Mouse (Mus musculus): ENCODE measurements around the gene Ankrd1. TPM values are rescaled to one million over a fixed set of nuclear protein-coding genes. Genes with fewer than 3 reads are reported as not detected.
A peak's percentile ranks its signal among the peaks of the same experiment; 100 is the strongest.

Gene Ankrd1
- polyA plus RNA-seq, 1 experiment, result 256 TPM

DNA sequence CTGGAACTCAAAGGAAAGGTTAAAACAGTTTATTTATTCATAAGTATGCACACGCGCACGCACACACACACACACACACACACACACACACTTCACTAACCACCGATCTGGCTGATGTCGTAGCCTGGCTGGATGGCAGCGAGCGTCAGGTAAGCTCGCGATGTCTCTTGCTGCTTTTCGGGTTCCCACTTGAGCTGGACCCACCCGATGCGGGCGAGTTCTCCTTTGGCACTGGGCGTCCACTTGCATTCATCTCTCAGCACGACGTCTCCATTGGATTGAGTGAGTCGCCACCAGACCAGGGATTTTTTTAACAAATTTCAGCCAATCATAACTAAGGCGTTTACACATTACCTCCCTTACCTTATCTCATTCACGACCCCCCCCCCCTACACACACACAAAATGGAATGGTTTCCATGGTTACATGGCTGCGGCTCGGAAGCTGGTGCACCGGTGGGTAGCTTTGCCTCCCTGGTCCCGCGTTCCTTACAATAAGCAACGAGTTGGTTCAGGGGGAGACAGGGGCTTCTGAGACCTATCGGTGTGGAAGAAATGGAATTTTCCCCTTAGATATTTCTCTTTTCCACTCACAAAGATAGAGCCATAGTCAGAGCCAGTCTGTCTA lies 10.5 kb downstream of the Ankrd1 start:
- Histone ChIP-seq H3K27me3 (ENCODE audit: control insufficient read depth, insufficient read depth, insufficient read length) (no peaks in the 10 kb centered on the region), H3ac (ENCODE audit: control insufficient read depth, insufficient read length, low read depth) (no peak overlapping the region), H3K4me3 (ENCODE audit: insufficient read depth, poor library complexity, severe bottlenecking) (no peak overlapping the region), H3K79me3 (ENCODE audit: low read depth) (peaks cover 1% of the 10 kb centered on the region), H3K36me3 (ENCODE audit: control insufficient read depth, insufficient read depth) (peaks cover 48% of the 10 kb centered on the region), H3K79me2 (ENCODE audit: control insufficient read depth, insufficient read depth) (peaks cover 6% of the 10 kb centered on the region)
- no peak for TF ChIP-seq FOSL1 (IDR thresholded peaks at IDR 0.05; ENCODE audit: insufficient read depth, low read length, poor library complexity, severe bottlenecking)
- no peak for TF ChIP-seq MYOG (IDR thresholded peaks at IDR 0.05; ENCODE audit: control insufficient read depth, extremely low read depth, insufficient read length)
- TF ChIP-seq MAX (IDR thresholded peaks at IDR 0.05), result no peak
- TF ChIP-seq USF1 (IDR thresholded peaks at IDR 0.05; ENCODE audit: low read depth), result no peak
- no peak for TF ChIP-seq CEBPB (IDR thresholded peaks at IDR 0.05; ENCODE audit: low read depth)
- TF ChIP-seq CTCF (IDR thresholded peaks at IDR 0.05; ENCODE audit: control insufficient read depth, insufficient read depth, insufficient read length), result no peak
- no peak for TF ChIP-seq MYOD1 (IDR thresholded peaks at IDR 0.05; ENCODE audit: control insufficient read depth, insufficient read length, low read depth)

DNA sequence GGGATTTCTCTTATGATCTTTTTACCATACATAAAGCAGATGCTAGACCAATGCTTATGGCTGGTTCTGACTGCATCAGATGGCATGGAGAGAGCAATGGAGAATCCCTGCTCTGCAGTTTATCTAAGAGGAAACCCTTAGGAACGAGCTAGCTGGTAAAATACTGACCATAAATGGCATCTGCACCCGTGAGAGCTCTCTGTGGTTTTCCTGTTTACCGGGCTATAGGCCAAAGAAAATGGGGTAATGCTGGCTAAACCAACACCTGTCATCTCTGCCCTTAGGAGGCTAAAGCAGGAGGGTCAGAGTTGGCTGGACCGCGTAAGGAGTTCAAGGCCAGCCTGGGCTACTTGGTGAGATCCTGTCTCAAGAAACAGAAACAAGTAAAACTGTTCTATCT lies 16.0 kb downstream of the Ankrd1 start:
- H3ac ChIP-seq (ENCODE audit: control insufficient read depth, insufficient read length, low read depth), result no peak overlapping the region
- no peaks in the 10 kb centered on the region for H3K27me3 ChIP-seq (ENCODE audit: control insufficient read depth, insufficient read depth, insufficient read length)
- peaks cover 59% of the 10 kb centered on the region for H3K36me3 ChIP-seq (ENCODE audit: control insufficient read depth, insufficient read depth)
- no peak for TF ChIP-seq CEBPB (IDR thresholded peaks at IDR 0.05; ENCODE audit: low read depth)
- TF ChIP-seq MYOG (IDR thresholded peaks at IDR 0.05; ENCODE audit: control insufficient read depth, extremely low read depth, insufficient read length), result no peak
- peak; percentile 76 for TF ChIP-seq MYOD1 (IDR thresholded peaks at IDR 0.05; ENCODE audit: control insufficient read depth, insufficient read length, low read depth)
- H3K79me3 ChIP-seq (ENCODE audit: low read depth), result no peaks in the 10 kb centered on the region
- no peaks in the 10 kb centered on the region for H3K79me2 ChIP-seq (ENCODE audit: control insufficient read depth, insufficient read depth)
- no peak overlapping the region for H3K4me3 ChIP-seq (ENCODE audit: insufficient read depth, poor library complexity, severe bottlenecking)

DNA sequence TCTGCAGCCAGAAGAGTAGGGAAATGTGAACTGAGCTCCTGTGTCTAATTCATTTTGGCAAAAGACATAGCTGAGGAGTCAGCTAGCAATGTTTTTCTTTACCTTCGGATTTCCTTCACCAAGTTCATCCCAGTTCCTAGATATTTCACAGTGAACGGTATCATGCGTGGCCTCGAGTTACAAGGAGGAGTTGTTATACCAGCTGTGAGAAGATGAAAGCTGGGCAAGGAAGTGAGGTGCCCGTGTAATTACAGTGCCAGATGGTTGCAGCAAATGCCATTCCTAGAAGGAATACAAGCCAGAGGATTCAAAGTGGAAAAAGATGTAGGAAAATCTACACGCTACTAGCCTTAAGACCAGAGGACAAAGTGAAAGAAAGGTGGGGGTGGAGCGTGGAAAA lies 21.0 kb downstream of the Ankrd1 start:
- no peaks in the 10 kb centered on the region for H3K79me3 ChIP-seq (ENCODE audit: low read depth)
- no peaks in the 10 kb centered on the region for H3K27me3 ChIP-seq (ENCODE audit: control insufficient read depth, insufficient read depth, insufficient read length)
- no peak for TF ChIP-seq CEBPB (IDR thresholded peaks at IDR 0.05; ENCODE audit: low read depth)
- TF ChIP-seq USF1 (IDR thresholded peaks at IDR 0.05; ENCODE audit: low read depth), result no peak
- TF ChIP-seq CTCF (IDR thresholded peaks at IDR 0.05; ENCODE audit: control insufficient read depth, insufficient read depth, insufficient read length), result no peak
- TF ChIP-seq FOSL1 (IDR thresholded peaks at IDR 0.05; ENCODE audit: insufficient read depth, low read length, poor library complexity, severe bottlenecking), result no peak
- no peak for TF ChIP-seq MYOD1 (IDR thresholded peaks at IDR 0.05; ENCODE audit: control insufficient read depth, insufficient read length, low read depth)
- no peaks in the 10 kb centered on the region for H3K79me2 ChIP-seq (ENCODE audit: control insufficient read depth, insufficient read depth)
- H3K4me3 ChIP-seq (ENCODE audit: insufficient read depth, poor library complexity, severe bottlenecking), result no peak overlapping the region
- H3ac ChIP-seq (ENCODE audit: control insufficient read depth, insufficient read length, low read depth), result no peak overlapping the region
- peaks cover 88% of the 10 kb centered on the region for H3K36me3 ChIP-seq (ENCODE audit: control insufficient read depth, insufficient read depth)

DNA sequence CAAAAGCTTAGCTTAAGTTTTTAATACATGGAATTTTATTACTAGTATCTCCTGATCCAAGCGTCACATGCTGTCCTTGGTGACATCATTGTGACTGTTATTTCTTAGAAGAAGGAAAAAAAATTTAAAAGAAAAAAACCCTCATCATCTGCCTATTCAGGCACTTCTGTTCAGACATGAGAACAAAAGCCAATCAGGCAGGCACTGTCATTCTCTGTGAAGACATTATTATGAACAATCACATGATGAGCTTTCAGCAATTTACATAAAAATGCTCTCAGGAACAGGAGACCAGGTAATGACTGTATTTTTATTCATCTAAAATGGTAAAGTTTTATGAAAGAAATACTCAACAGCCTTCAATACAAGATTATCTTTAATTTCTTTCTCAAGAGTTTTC lies 21.6 kb downstream of the Ankrd1 start:
- Histone ChIP-seq H3K4me3 (ENCODE audit: insufficient read depth, poor library complexity, severe bottlenecking) (no peak overlapping the region), H3K36me3 (ENCODE audit: control insufficient read depth, insufficient read depth) (peaks cover 91% of the 10 kb centered on the region), H3K27me3 (ENCODE audit: control insufficient read depth, insufficient read depth, insufficient read length) (no peaks in the 10 kb centered on the region), H3ac (ENCODE audit: control insufficient read depth, insufficient read length, low read depth) (no peak overlapping the region), H3K79me3 (ENCODE audit: low read depth) (no peaks in the 10 kb centered on the region), H3K79me2 (ENCODE audit: control insufficient read depth, insufficient read depth) (no peaks in the 10 kb centered on the region)
- no peak for TF ChIP-seq CEBPB (IDR thresholded peaks at IDR 0.05; ENCODE audit: low read depth)
- no peak for TF ChIP-seq USF1 (IDR thresholded peaks at IDR 0.05; ENCODE audit: low read depth)
- no peak for TF ChIP-seq MAX (IDR thresholded peaks at IDR 0.05)
- no peak for TF ChIP-seq MYOG (IDR thresholded peaks at IDR 0.05; ENCODE audit: control insufficient read depth, extremely low read depth, insufficient read length)
- no peak for TF ChIP-seq MYOD1 (IDR thresholded peaks at IDR 0.05; ENCODE audit: control insufficient read depth, insufficient read length, low read depth)
- no peak for TF ChIP-seq CTCF (IDR thresholded peaks at IDR 0.05; ENCODE audit: control insufficient read depth, insufficient read depth, insufficient read length)
- TF ChIP-seq FOSL1 (IDR thresholded peaks at IDR 0.05; ENCODE audit: insufficient read depth, low read length, poor library complexity, severe bottlenecking), result no peak

DNA sequence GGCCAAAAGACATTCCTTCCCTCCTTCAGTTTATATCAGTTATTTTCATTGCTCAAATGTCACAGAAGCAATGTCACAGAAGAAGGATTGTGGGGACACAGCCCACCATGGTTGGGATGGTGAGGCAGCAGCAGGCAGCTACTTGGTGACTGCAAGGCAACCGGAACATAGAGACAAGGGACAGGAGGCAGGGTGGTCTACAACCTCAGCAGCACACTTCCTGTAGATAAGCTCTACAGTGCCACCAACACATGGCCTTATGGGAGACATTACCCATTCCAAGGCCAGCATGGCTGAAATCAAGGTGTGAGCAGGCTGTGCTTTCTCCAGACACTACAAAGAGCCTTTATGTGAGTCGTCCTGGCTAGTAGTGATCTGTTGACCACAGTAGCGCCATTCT lies 22.7 kb downstream of the Ankrd1 start:
- no peak overlapping the region for H3K4me3 ChIP-seq (ENCODE audit: insufficient read depth, poor library complexity, severe bottlenecking)
- no peaks in the 10 kb centered on the region for H3K79me3 ChIP-seq (ENCODE audit: low read depth)
- H3K27me3 ChIP-seq (ENCODE audit: control insufficient read depth, insufficient read depth, insufficient read length), result no peaks in the 10 kb centered on the region
- TF ChIP-seq CEBPB (IDR thresholded peaks at IDR 0.05; ENCODE audit: low read depth), result no peak
- no peak for TF ChIP-seq MYOG (IDR thresholded peaks at IDR 0.05; ENCODE audit: control insufficient read depth, extremely low read depth, insufficient read length)
- peaks cover 92% of the 10 kb centered on the region for H3K36me3 ChIP-seq (ENCODE audit: control insufficient read depth, insufficient read depth)
- no peak overlapping the region for H3ac ChIP-seq (ENCODE audit: control insufficient read depth, insufficient read length, low read depth)
- no peaks in the 10 kb centered on the region for H3K79me2 ChIP-seq (ENCODE audit: control insufficient read depth, insufficient read depth)

DNA sequence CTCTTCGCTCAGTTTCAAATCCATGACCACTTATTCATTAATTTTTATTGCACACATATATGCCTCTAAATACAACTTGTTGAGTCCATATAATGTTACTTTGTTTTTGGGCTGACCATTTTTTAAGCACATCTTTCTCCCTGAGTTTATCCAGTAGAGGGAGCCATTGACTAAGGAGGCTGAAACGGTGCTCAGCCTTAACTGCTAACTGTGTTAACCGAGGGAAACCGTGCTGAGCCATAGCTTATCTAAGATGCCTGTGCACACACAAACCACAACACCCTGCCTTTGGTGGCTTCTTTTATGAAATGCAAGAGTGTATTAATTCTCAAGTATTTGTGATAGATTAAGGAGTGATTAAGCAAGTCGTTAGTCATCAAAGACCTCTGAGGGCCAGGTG lies 29.1 kb downstream of the Ankrd1 start:
- Histone ChIP-seq H3K4me3 (ENCODE audit: insufficient read depth, poor library complexity, severe bottlenecking) (no peak overlapping the region), H3K27me3 (ENCODE audit: control insufficient read depth, insufficient read depth, insufficient read length) (no peaks in the 10 kb centered on the region), H3K36me3 (ENCODE audit: control insufficient read depth, insufficient read depth) (peaks cover 84% of the 10 kb centered on the region), H3ac (ENCODE audit: control insufficient read depth, insufficient read length, low read depth) (no peak overlapping the region), H3K79me2 (ENCODE audit: control insufficient read depth, insufficient read depth) (peaks cover 8% of the 10 kb centered on the region), H3K79me3 (ENCODE audit: low read depth) (peaks cover 1% of the 10 kb centered on the region)
- no peak for TF ChIP-seq MAX (IDR thresholded peaks at IDR 0.05)
- TF ChIP-seq FOSL1 (IDR thresholded peaks at IDR 0.05; ENCODE audit: insufficient read depth, low read length, poor library complexity, severe bottlenecking), result no peak
- no peak for TF ChIP-seq CEBPB (IDR thresholded peaks at IDR 0.05; ENCODE audit: low read depth)
- no peak for TF ChIP-seq USF1 (IDR thresholded peaks at IDR 0.05; ENCODE audit: low read depth)
- no peak for TF ChIP-seq MYOG (IDR thresholded peaks at IDR 0.05; ENCODE audit: control insufficient read depth, extremely low read depth, insufficient read length)
- TF ChIP-seq CTCF (IDR thresholded peaks at IDR 0.05; ENCODE audit: control insufficient read depth, insufficient read depth, insufficient read length), result no peak
- no peak for TF ChIP-seq MYOD1 (IDR thresholded peaks at IDR 0.05; ENCODE audit: control insufficient read depth, insufficient read length, low read depth)
